Mouse (Mus musculus) heart, adult 2 months (tissue): Measurements from ENCODE around the gene Atn1. TPM values are rescaled to one million over a fixed set of nuclear protein-coding genes. Genes with fewer than 3 reads are reported as not detected.
A peak's percentile ranks its signal among the peaks of the same experiment; 100 is the strongest.

Experiments used
- DNase-seq, 2 experiments: peaks; one replicate each; pipeline ENCODE4 v3.0.0; 2021
- H3K27ac ChIP-seq: fragments of 200-600 bp; 2 replicates; pipeline ENCODE4 v1.8.1; 2022
- H3K27me3 ChIP-seq: fragments of 200-500 bp; 2 replicates; pipeline ENCODE4 v1.6.1; 2012; ENCODE audit warnings: mild to moderate bottlenecking, low read length, inconsistent platforms, mixed read lengths; ENCODE audit not compliant: control insufficient read depth, insufficient read depth
- H3K36me3 ChIP-seq: fragments of 200-500 bp; 2 replicates; pipeline ENCODE4 v1.6.1; 2012; ENCODE audit warnings: low read length, inconsistent platforms; ENCODE audit not compliant: control insufficient read depth, insufficient read depth
- H3K4me1 ChIP-seq: fragments of 200-500 bp; 2 replicates; pipeline ENCODE4 v1.6.1; 2011; ENCODE audit warnings: low read length; ENCODE audit not compliant: control insufficient read depth, insufficient read depth
- H3K4me3 ChIP-seq: fragments of 200-600 bp; 2 replicates; pipeline ENCODE4 v1.8.1; 2022
- H3K79me2 ChIP-seq: fragments of 200-500 bp; replicated peaks from 2 replicates; pipeline ENCODE4 v1.6.1; 2012; ENCODE audit warnings: mild to moderate bottlenecking, inconsistent platforms, low read length, moderate library complexity, mixed read lengths; ENCODE audit not compliant: control insufficient read depth, insufficient read depth
- H3K9ac ChIP-seq: fragments of 200-500 bp; 2 replicates; pipeline ENCODE4 v1.6.1; 2012; ENCODE audit warnings: low read depth, mild to moderate bottlenecking, control low read depth, inconsistent platforms, low read length, mixed read lengths
- CTCF ChIP-seq: fragments of 200-600 bp; IDR thresholded peaks from 2 replicates; pipeline ENCODE4 v1.8.1; 2022; ENCODE audit warnings: antibody characterized with exemption, mild to moderate bottlenecking, moderate library complexity
- EP300 ChIP-seq: fragments of 200-500 bp; IDR thresholded peaks from 2 replicates; pipeline ENCODE4 v1.6.1; 2011; ENCODE audit warnings: low read depth, low read length, control low read depth; ENCODE audit not compliant: insufficient read depth
- POLR2A ChIP-seq: fragments of 200-500 bp; IDR thresholded peaks from 2 replicates; pipeline ENCODE4 v1.6.1; 2011; ENCODE audit warnings: mild to moderate bottlenecking, low read depth, low read length, control low read depth; ENCODE audit not compliant: insufficient read depth
- WGBS: fragments of 180-500 bp; shearing (Covaris S2); methylation state at CpG from one replicate; pipeline ENCODE4 v1.1.7; 2018; 5-methylcytosine and 5-hydroxymethylcytosine counted together
- intact Hi-C: fragments of 180-260 bp; cut with DNase I; formaldehyde crosslinking; loops from one replicate; pipeline ENCODE4 v1.15.1; 2025
- polyA plus RNA-seq: library from polyadenylated mRNA; depleted of rRNA; stranded (reverse); fragments of >200 nt; gene quantifications from 2 replicates; pipeline ENCODE4 v1.2.3, GENCODE M21; 2012
- total RNA-seq, 2 experiments: library from RNA; stranded (reverse); gene quantifications; 2 replicates each; pipeline ENCODE4 v1.2.3; 2021

Gene Atn1
- total and polyA plus RNA-seq, 3 experiments, result 32.8 to 47.8 (median 44.3) TPM

- intact Hi-C loops, result no loop called here
These were observed 9.6 kb upstream of the Atn1 start for GRCm38 (mm10) chr6:124765951-124766350.

GRCm38 (mm10) chr6:124759259-124759658 lies 2.9 kb upstream of the Atn1 start:
- 3% methylated on average over 5 of the region's 5 CpGs for WGBS
- no peaks in the 10 kb centered on the region for H3K27me3 ChIP-seq
- H3K27ac ChIP-seq, result peak overlapping the region; percentile 85
- intact Hi-C loops, result loop anchor here (1.0 to 5.0 kb wide), 6 partner anchors 19 to 267 kb away; partner anchors contain the start of genes C1ra, C1rb and C1rl
- TF ChIP-seq POLR2A (peak; percentile 55), EP300 (peak; percentile 93), CTCF (peak; percentile 99)
- peak overlapping the region; percentile 24; the same call in 1 of the 2 replicates for H3K9ac ChIP-seq
- H3K4me3 ChIP-seq, result no peak overlapping the region; the same call in 1 of the 2 replicates
- H3K4me1 ChIP-seq, result peaks cover 8% of the 10 kb centered on the region
- peak; percentile 83 to 85 for DNase-seq
- H3K36me3 ChIP-seq, result no peaks in the 10 kb centered on the region
- no peaks in the 10 kb centered on the region for H3K79me2 ChIP-seq

More at GRCm38 (mm10) chr6:124765951-124766350, 9.6 kb upstream of the Atn1 start:
- 79% methylated on average over 7 of the region's 7 CpGs for WGBS
- no peak overlapping the region for H3K9ac ChIP-seq
- DNase-seq, result no peak
- no peaks in the 10 kb centered on the region for H3K4me1 ChIP-seq
- peaks cover 3% of the 10 kb centered on the region; the same call in 1 of the 2 replicates for H3K27me3 ChIP-seq
- H3K4me3 ChIP-seq, result no peak overlapping the region
- H3K36me3 ChIP-seq, result no peaks in the 10 kb centered on the region
- no peak overlapping the region for H3K27ac ChIP-seq
- TF ChIP-seq EP300 (no peak), POLR2A (no peak), CTCF (no peak)
- no peaks in the 10 kb centered on the region for H3K79me2 ChIP-seq

GRCm38 (mm10) chr6:124758849-124759232 lies 2.5 kb upstream of the Atn1 start:
- Histone ChIP-seq H3K4me1 (peaks cover 8% of the 10 kb centered on the region), H3K9ac (no peak overlapping the region; the same call in 1 of the 2 replicates), H3K79me2 (no peaks in the 10 kb centered on the region), H3K4me3 (peak overlapping the region; percentile 12; the same call in 1 of the 2 replicates), H3K36me3 (no peaks in the 10 kb centered on the region), H3K27me3 (no peaks in the 10 kb centered on the region), H3K27ac (peak overlapping the region; percentile 85)
- no peak for TF ChIP-seq CTCF
- intact Hi-C loops, result loop anchor here (1.0 to 5.0 kb wide), 6 partner anchors 19 to 267 kb away; partner anchors contain the start of genes C1ra, C1rb and C1rl
- DNase-seq, result no peak
- WGBS, result 47% methylated on average over 2 of the region's 2 CpGs

- peak overlapping the region; percentile 15 for H3K9ac ChIP-seq
- intact Hi-C loops, result loop anchor here (2.0 to 5.0 kb wide), 4 partner anchors 45 to 266 kb away; partner anchors contain the start of genes C1ra, C1rl, Emg1 and Phb2
- peaks cover 8% of the 10 kb centered on the region for H3K4me1 ChIP-seq
- WGBS, result 32% methylated on average over 5 of the region's 5 CpGs
- H3K36me3 ChIP-seq, result no peaks in the 10 kb centered on the region
- TF ChIP-seq EP300 (peak; percentile 47; the same call in 1 of the 2 replicates), CTCF (no peak), POLR2A (peak; percentile 45; the same call in 1 of the 2 replicates)
- H3K27ac ChIP-seq, result peak overlapping the region; percentile 85
- peak; percentile 76 to 77 for DNase-seq
- peak overlapping the region; percentile 65; the same call in 1 of the 2 replicates for H3K4me3 ChIP-seq
- H3K79me2 ChIP-seq, result 0 out of 2 replicates have a peak, but pooled peaks cover 1% of the 10 kb centered on the region
- H3K27me3 ChIP-seq, result no peaks in the 10 kb centered on the region
These were observed 1.9 kb upstream of the Atn1 start for GRCm38 (mm10) chr6:124757909-124758848.

GRCm38 (mm10) chr6:124757351-124757880 lies 1.1 kb upstream of the Atn1 start:
- no peak for TF ChIP-seq EP300
- intact Hi-C loops, result loop anchor here (2.0 to 5.0 kb wide), 3 partner anchors 45 to 265 kb away; partner anchors contain the start of genes C1ra, C1rl, Emg1 and Phb2
- Histone ChIP-seq H3K9ac (peak overlapping the region; percentile 99), H3K79me2 (0 out of 2 replicates have a peak, but pooled peaks cover 1% of the 10 kb centered on the region), H3K27ac (peak overlapping the region; percentile 85), H3K4me3 (peak overlapping the region; percentile 65), H3K27me3 (no peaks in the 10 kb centered on the region), H3K36me3 (no peaks in the 10 kb centered on the region), H3K4me1 (peaks cover 8% of the 10 kb centered on the region)
- DNase-seq, result no peak
- 26% methylated on average over 5 of the region's 5 CpGs for WGBS
